Mouse (Mus musculus) heart, embryonic 11.5 days (tissue): ENCODE measurements at regions not wholly inside any gene's neighbourhood (a gene's known extent, or its start where the extent isn't known, plus 50 kb on each side); places are given as distances from the start of the nearest gene placed in this dataset.

Experiments used
- ATAC-seq: fragments of 200-750 bp; cut with Nextera tagmentation; replicated peaks from 2 replicates; pipeline ENCODE4 v1.8.0; 2017; ENCODE audit warnings: moderate library complexity; ENCODE audit not compliant: insufficient number of reproducible peaks, low FRiP score, low TSS enrichment
- H3K27ac ChIP-seq: fragments of 300-500 bp; sonication (generic); 2 replicates; pipeline ENCODE4 v1.5.1; 2014; ENCODE audit warnings: mild to moderate bottlenecking, low read depth, low read length
- H3K27me3 ChIP-seq: fragments of 300-500 bp; sonication (generic); 2 replicates; pipeline ENCODE4 v1.6.1; 2014; ENCODE audit warnings: mild to moderate bottlenecking, low read length, mixed read lengths; ENCODE audit not compliant: control insufficient read depth, insufficient read depth
- H3K36me3 ChIP-seq: fragments of 300-500 bp; sonication (generic); 2 replicates; pipeline ENCODE4 v1.6.1; 2014; ENCODE audit warnings: mild to moderate bottlenecking, low read length, moderate library complexity, mixed read lengths; ENCODE audit not compliant: control insufficient read depth, insufficient read depth
- H3K4me1 ChIP-seq: fragments of 300-500 bp; sonication (generic); 2 replicates; pipeline ENCODE4 v1.6.1; 2014; ENCODE audit warnings: low read length; ENCODE audit not compliant: control insufficient read depth, insufficient read depth
- H3K4me2 ChIP-seq: fragments of 300-500 bp; sonication (generic); 2 replicates; pipeline ENCODE4 v1.6.1; 2014; ENCODE audit warnings: mild to moderate bottlenecking, moderate library complexity
- H3K4me3 ChIP-seq: fragments of 300-500 bp; sonication (generic); 2 replicates; pipeline ENCODE4 v1.5.1; 2014; ENCODE audit warnings: low read depth, low read length
- H3K9ac ChIP-seq: fragments of 300-500 bp; sonication (generic); 2 replicates; pipeline ENCODE4 v1.6.1; 2014; ENCODE audit warnings: mild to moderate bottlenecking, low read depth, low read length, moderate library complexity
- H3K9me3 ChIP-seq: fragments of 300-500 bp; sonication (generic); replicated peaks from 2 replicates; pipeline ENCODE4 v1.6.1; 2016; ENCODE audit warnings: low read length; ENCODE audit not compliant: control insufficient read depth
- WGBS: fragments of 180-500 bp; shearing (Covaris S2); extraction: QIAGEN DNeasy Blood & Tissue Kit; methylation state at CpG from one replicate; pipeline ENCODE4 v1.1.7; 2014; ENCODE audit not compliant: insufficient replicate concordance; 5-methylcytosine and 5-hydroxymethylcytosine counted together

DNA sequence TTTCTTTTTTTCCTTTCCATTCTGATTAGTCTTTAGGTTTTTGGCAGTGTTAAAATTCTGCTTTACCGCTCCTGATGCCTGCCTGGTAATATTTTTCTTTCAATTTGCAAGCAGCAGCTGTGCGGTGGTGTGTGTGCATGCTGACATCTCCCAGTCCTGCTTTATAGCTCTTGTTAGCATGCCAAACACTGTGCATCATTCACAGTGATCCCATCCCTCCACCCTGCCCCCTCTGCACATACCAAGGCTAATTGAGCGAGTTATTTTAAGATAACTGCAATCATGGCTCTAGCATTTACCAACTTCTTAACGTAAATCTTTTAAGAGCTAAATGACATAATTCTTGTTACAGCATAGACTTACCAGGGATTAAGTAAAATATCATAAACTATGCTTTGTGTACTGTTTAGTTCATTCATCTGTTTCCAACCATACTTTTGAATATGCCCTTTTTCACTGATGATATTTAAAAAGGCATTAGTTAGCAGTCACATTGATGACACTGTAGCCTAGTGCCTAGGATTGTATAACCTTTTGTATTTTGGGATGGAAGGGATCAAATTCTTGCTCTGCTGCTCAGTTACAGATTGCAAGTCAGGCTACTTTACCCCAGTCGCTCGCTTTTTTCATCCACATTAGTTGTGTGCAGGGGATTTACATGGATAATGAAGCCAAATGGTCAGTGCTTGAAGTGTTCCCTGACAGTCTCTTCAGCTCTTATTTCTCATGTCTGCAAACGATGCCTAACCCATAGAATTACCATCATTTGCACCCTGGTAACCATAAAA lies 487.0 kb downstream of the Lmo7 start:
- no peak overlapping the region for H3K27ac ChIP-seq
- H3K4me2 ChIP-seq: no peak overlapping the region
- H3K4me3 ChIP-seq: no peak overlapping the region
- H3K9ac ChIP-seq: no peak overlapping the region
- H3K4me1 ChIP-seq: no peaks in the 10 kb centered on the region
- ATAC-seq: no peak; the same call in 1 of the 2 replicates
- WGBS: 55% methylated on average over 7 of the region's 7 CpGs
- no peaks in the 10 kb centered on the region for H3K27me3 ChIP-seq
- no peaks in the 10 kb centered on the region for H3K36me3 ChIP-seq
- no peaks in the 10 kb centered on the region for H3K9me3 ChIP-seq

GRCm38 (mm10) chr14:102215267-102215964 lies 485.7 kb downstream of the Lmo7 start:
- no peaks in the 10 kb centered on the region for H3K27me3 ChIP-seq
- H3K4me2 ChIP-seq: no peak overlapping the region
- H3K4me3 ChIP-seq: no peak overlapping the region
- H3K36me3 ChIP-seq: no peaks in the 10 kb centered on the region
- no peak overlapping the region for H3K9ac ChIP-seq
- 77% methylated on average over 3 of the region's 4 CpGs for WGBS
- H3K4me1 ChIP-seq: no peaks in the 10 kb centered on the region
- no peaks in the 10 kb centered on the region for H3K9me3 ChIP-seq
- no peak for ATAC-seq
- no peak overlapping the region for H3K27ac ChIP-seq

DNA sequence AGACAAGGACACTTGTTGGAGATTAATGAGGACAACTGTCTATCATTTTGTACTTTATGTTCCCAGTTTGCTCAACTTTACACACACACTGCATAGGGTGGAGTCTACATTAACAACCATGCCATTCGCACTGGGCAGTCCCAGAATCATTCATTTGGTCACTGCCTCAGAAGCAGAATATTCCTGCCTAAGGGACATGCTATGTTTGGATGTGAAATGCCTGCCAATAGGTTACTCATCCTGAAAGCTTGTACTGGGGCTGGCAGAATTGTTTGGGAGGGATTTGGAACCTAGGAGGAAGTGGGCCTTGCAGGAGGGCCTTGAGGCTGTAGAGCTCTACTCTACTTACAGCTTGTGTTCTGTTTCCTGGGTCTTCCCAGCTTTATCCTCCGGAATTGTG lies 482.3 kb downstream of the Lmo7 start:
- ATAC-seq: no peak
- Histone ChIP-seq H3K4me3 (no peak overlapping the region), H3K27me3 (no peaks in the 10 kb centered on the region)

GRCm38 (mm10) chr14:102204881-102205671 lies 475.3 kb downstream of the Lmo7 start:
- Histone ChIP-seq H3K4me3 (no peak overlapping the region), H3K9me3 (no peaks in the 10 kb centered on the region), H3K4me2 (no peak overlapping the region), H3K36me3 (no peaks in the 10 kb centered on the region), H3K4me1 (peaks cover 4% of the 10 kb centered on the region; the same call in 1 of the 2 replicates), H3K9ac (no peak overlapping the region), H3K27me3 (no peaks in the 10 kb centered on the region), H3K27ac (no peak overlapping the region)
- no peak for ATAC-seq
- 82% methylated on average over 10 of the region's 10 CpGs for WGBS

More for the DNA sequence above, 482.3 kb downstream of the Lmo7 start:
- Histone ChIP-seq H3K9ac (no peak overlapping the region), H3K4me1 (peaks cover 4% of the 10 kb centered on the region; the same call in 1 of the 2 replicates), H3K4me2 (no peak overlapping the region), H3K9me3 (no peaks in the 10 kb centered on the region), H3K36me3 (no peaks in the 10 kb centered on the region), H3K27ac (no peak overlapping the region)
- 77% methylated on average over 2 of the region's 2 CpGs for WGBS

GRCm38 (mm10) chr14:102199430-102199829 lies 469.7 kb downstream of the Lmo7 start:
- WGBS: 83% methylated on average over 6 of the region's 6 CpGs
- Histone ChIP-seq H3K27me3 (no peaks in the 10 kb centered on the region), H3K9me3 (no peaks in the 10 kb centered on the region), H3K4me1 (no peaks in the 10 kb centered on the region), H3K36me3 (no peaks in the 10 kb centered on the region), H3K9ac (no peak overlapping the region), H3K27ac (no peak overlapping the region), H3K4me3 (no peak overlapping the region), H3K4me2 (no peak overlapping the region)
- ATAC-seq: no peak

DNA sequence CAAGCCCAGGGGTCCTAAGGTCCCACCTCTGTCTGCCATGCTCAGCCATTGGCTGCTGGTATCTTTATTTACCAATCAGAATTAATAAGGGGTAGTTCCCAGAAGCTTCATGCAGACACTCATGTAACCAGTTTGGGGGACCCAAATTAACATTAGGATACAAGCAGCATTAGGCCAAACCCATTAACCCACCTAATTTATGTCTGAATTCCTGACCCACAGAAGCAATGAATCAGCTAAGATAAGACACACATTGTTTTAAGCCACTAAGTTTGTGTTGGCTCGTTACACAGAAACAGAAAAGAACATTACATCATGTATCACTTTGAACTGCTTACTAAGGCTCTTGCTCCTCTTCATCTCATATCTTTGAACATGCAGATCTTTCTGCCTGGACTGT lies 461.0 kb downstream of the Lmo7 start:
- ATAC-seq: no peak
- Histone ChIP-seq H3K4me3 (no peak overlapping the region), H3K9ac (no peak overlapping the region), H3K36me3 (no peaks in the 10 kb centered on the region), H3K9me3 (no peaks in the 10 kb centered on the region), H3K27ac (no peak overlapping the region), H3K4me1 (no peaks in the 10 kb centered on the region), H3K4me2 (no peak overlapping the region), H3K27me3 (no peaks in the 10 kb centered on the region)
- WGBS: 50% methylated on average over 1 of the region's 1 CpGs

GRCm38 (mm10) chr14:102181269-102181668 lies 451.5 kb downstream of the Lmo7 start:
- ATAC-seq: no peak
- H3K36me3 ChIP-seq: no peaks in the 10 kb centered on the region
- H3K9ac ChIP-seq: no peak overlapping the region
- H3K4me3 ChIP-seq: no peak overlapping the region
- H3K4me1 ChIP-seq: no peaks in the 10 kb centered on the region
- H3K9me3 ChIP-seq: no peaks in the 10 kb centered on the region
- no peaks in the 10 kb centered on the region for H3K27me3 ChIP-seq
- no peak overlapping the region for H3K27ac ChIP-seq
- WGBS: 71% methylated on average over 3 of the region's 3 CpGs
- no peak overlapping the region for H3K4me2 ChIP-seq

DNA sequence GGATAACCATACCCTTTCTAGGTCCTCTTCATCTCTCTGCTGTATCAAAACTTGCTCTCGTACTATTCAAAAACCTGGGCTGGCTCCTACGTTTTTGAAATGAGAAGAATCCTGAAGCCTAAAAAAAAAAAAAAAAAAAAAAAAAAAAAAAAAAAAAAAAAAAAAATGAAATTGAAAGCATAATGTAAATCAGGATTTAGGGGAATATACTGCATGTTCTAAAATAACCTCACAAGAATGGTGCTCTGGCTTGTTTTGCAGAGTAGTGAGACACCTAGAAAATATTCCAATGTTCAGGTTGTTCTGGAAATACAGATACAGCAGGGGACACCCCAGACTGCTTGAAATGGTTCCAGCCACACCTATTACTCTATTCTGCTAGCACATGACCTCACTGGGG lies 442.0 kb downstream of the Lmo7 start:
- no peak for ATAC-seq
- H3K9ac ChIP-seq: no peak overlapping the region
- WGBS: 75% methylated on average over 2 of the region's 2 CpGs

More for the DNA sequence above, 442.0 kb downstream of the Lmo7 start:
- H3K9me3 ChIP-seq: no peaks in the 10 kb centered on the region
- no peak overlapping the region for H3K4me2 ChIP-seq
- H3K4me3 ChIP-seq: no peak overlapping the region
- H3K4me1 ChIP-seq: no peaks in the 10 kb centered on the region
- H3K27me3 ChIP-seq: no peaks in the 10 kb centered on the region
- no peaks in the 10 kb centered on the region for H3K36me3 ChIP-seq
- H3K27ac ChIP-seq: no peak overlapping the region
